Mouse (Mus musculus) liver, embryonic 16.5 days (tissue): ENCODE results near the gene Adamtsl5. TPM values are rescaled to one million over a fixed set of nuclear protein-coding genes. Genes with fewer than 3 reads are reported as not detected.

Experiments used
- ATAC-seq: fragments of 200-750 bp; cut with Nextera tagmentation; 2 replicates; pipeline ENCODE4 v1.8.0; 2017; ENCODE audit warnings: low read depth, mild to moderate bottlenecking, moderate number of reproducible peaks, moderate library complexity
- H3K27ac ChIP-seq: fragments of 300-500 bp; sonication (generic); 2 replicates; pipeline ENCODE4 v1.5.1; 2014; ENCODE audit warnings: mild to moderate bottlenecking, low read length
- H3K27me3 ChIP-seq: fragments of 300-500 bp; sonication (generic); 2 replicates; pipeline ENCODE4 v1.6.1; 2014; ENCODE audit warnings: low read depth, low read length, mixed read lengths; ENCODE audit not compliant: control insufficient read depth, insufficient read depth
- H3K36me3 ChIP-seq: fragments of 300-500 bp; sonication (generic); 2 replicates; pipeline ENCODE4 v1.6.1; 2014; ENCODE audit warnings: mild to moderate bottlenecking; ENCODE audit not compliant: control insufficient read depth, insufficient read depth
- H3K4me1 ChIP-seq: fragments of 300-500 bp; sonication (generic); 2 replicates; pipeline ENCODE4 v1.6.1; 2014; ENCODE audit warnings: low read depth, low read length, mixed read lengths; ENCODE audit not compliant: control insufficient read depth
- H3K4me2 ChIP-seq: fragments of 300-500 bp; sonication (generic); 2 replicates; pipeline ENCODE4 v1.6.1; 2014; ENCODE audit warnings: low read depth, low read length, mixed read lengths
- H3K4me3 ChIP-seq: fragments of 300-500 bp; sonication (generic); 2 replicates; pipeline ENCODE4 v1.5.1; 2014; ENCODE audit warnings: low read depth, mild to moderate bottlenecking, low read length
- H3K9ac ChIP-seq: fragments of 300-500 bp; sonication (generic); 2 replicates; pipeline ENCODE4 v1.6.1; 2014; ENCODE audit warnings: low read depth, low read length
- H3K9me3 ChIP-seq: fragments of 300-500 bp; sonication (generic); replicated peaks from 2 replicates; pipeline ENCODE4 v1.6.1; 2016; ENCODE audit warnings: low read length; ENCODE audit not compliant: control insufficient read depth
- whole genome bisulfite sequencing: fragments of 180-500 bp; shearing (Covaris S2); extraction: QIAGEN DNeasy Blood & Tissue Kit; methylation state at CpG from one replicate; pipeline ENCODE4 v1.1.7; 2014; ENCODE audit not compliant: insufficient replicate concordance; 5-methylcytosine and 5-hydroxymethylcytosine counted together
- polyA plus RNA-seq: library from polyadenylated mRNA; unstranded; fragments of >200 nt; fragmentation: Nextera tagmentation; extraction: Ambion mirVana; gene quantifications from 2 replicates; pipeline ENCODE4 v1.2.1, GENCODE M21; 2015

Adamtsl5 gene
- polyA plus RNA-seq, 1 experiment from 2014 or later: 2.2 TPM

GRCm38 (mm10) chr10:80320340-80320760 lies 27.9 kb downstream of the Adamtsl5 start, which contains the start of gene 2310011J03Rik:
2310011J03Rik (minus strand) TSS chr10:80320537.
- H3K27ac ChIP-seq: peak within 1 kb of the TSS; percentile 87
- H3K9ac ChIP-seq: peak within 1 kb of the TSS; percentile 88
- H3K4me1 ChIP-seq: peaks cover 78% of the 10 kb centered on the region
- H3K4me3 ChIP-seq: peak within 1 kb of the TSS; percentile 74
- WGBS: under 1% methylated on average over 34 of the region's 34 CpGs
- H3K27me3 ChIP-seq: peaks cover 15% of the 10 kb centered on the region
- no peaks in the 10 kb centered on the region for H3K9me3 ChIP-seq
- ATAC-seq: peak; percentile 59
- H3K4me2 ChIP-seq: peak within 1 kb of the TSS; percentile 73
- H3K36me3 ChIP-seq: peaks cover 5% of the 10 kb centered on the region; the same call in 1 of the 2 replicates

- peak overlapping the region; percentile 32 for H3K4me2 ChIP-seq
- ATAC-seq: no peak
- peaks cover 49% of the 10 kb centered on the region for H3K4me1 ChIP-seq
- peaks cover 48% of the 10 kb centered on the region for H3K27me3 ChIP-seq
- peaks cover 5% of the 10 kb centered on the region; the same call in 1 of the 2 replicates for H3K36me3 ChIP-seq
- no peaks in the 10 kb centered on the region for H3K9me3 ChIP-seq
- no peak overlapping the region for H3K27ac ChIP-seq
- H3K9ac ChIP-seq: peak overlapping the region; percentile 31
- 19% methylated on average over 10 of the region's 10 CpGs for WGBS
- H3K4me3 ChIP-seq: no peak overlapping the region
Observed at GRCm38 (mm10) chr10:80317011-80317410, 31.2 kb downstream of the Adamtsl5 start.

GRCm38 (mm10) chr10:80316359-80316781 lies 31.8 kb downstream of the Adamtsl5 start:
- H3K36me3 ChIP-seq: peaks cover 5% of the 10 kb centered on the region; the same call in 1 of the 2 replicates
- H3K4me2 ChIP-seq: peak overlapping the region; percentile 32; the same call in 1 of the 2 replicates
- H3K9ac ChIP-seq: no peak overlapping the region
- H3K27ac ChIP-seq: no peak overlapping the region
- ATAC-seq: no peak
- H3K4me1 ChIP-seq: peaks cover 42% of the 10 kb centered on the region
- no peak overlapping the region for H3K4me3 ChIP-seq
- 15% methylated on average over 11 of the region's 11 CpGs for WGBS
- peaks cover 55% of the 10 kb centered on the region for H3K27me3 ChIP-seq
- H3K9me3 ChIP-seq: no peaks in the 10 kb centered on the region

- no peak overlapping the region for H3K9ac ChIP-seq
- WGBS: 38% methylated on average over 27 of the region's 27 CpGs
- H3K27me3 ChIP-seq: peaks cover 65% of the 10 kb centered on the region
Observed at GRCm38 (mm10) chr10:80315315-80315714, 32.9 kb downstream of the Adamtsl5 start.

GRCm38 (mm10) chr10:80314494-80315001 lies 33.7 kb downstream of the Adamtsl5 start:
- Histone ChIP-seq H3K9ac (no peak overlapping the region), H3K27me3 (peaks cover 67% of the 10 kb centered on the region), H3K4me3 (no peak overlapping the region), H3K4me2 (no peak overlapping the region), H3K27ac (no peak overlapping the region), H3K4me1 (peaks cover 32% of the 10 kb centered on the region), H3K36me3 (peaks cover 5% of the 10 kb centered on the region; the same call in 1 of the 2 replicates), H3K9me3 (no peaks in the 10 kb centered on the region)
- whole genome bisulfite sequencing: 56% methylated on average over 16 of the region's 16 CpGs
- no peak for ATAC-seq

More at GRCm38 (mm10) chr10:80315315-80315714, 32.9 kb downstream of the Adamtsl5 start:
- peaks cover 5% of the 10 kb centered on the region; the same call in 1 of the 2 replicates for H3K36me3 ChIP-seq
- H3K27ac ChIP-seq: no peak overlapping the region
- H3K4me2 ChIP-seq: no peak overlapping the region
- no peak overlapping the region for H3K4me3 ChIP-seq
- ATAC-seq: no peak
- H3K4me1 ChIP-seq: peaks cover 34% of the 10 kb centered on the region
- no peaks in the 10 kb centered on the region for H3K9me3 ChIP-seq

- Histone ChIP-seq H3K27me3 (peaks cover 76% of the 10 kb centered on the region), H3K9ac (no peak overlapping the region), H3K36me3 (peaks cover 3% of the 10 kb centered on the region; the same call in 1 of the 2 replicates), H3K4me1 (peaks cover 23% of the 10 kb centered on the region), H3K27ac (no peak overlapping the region), H3K4me3 (no peak overlapping the region), H3K9me3 (no peaks in the 10 kb centered on the region), H3K4me2 (no peak overlapping the region)
- ATAC-seq: no peak
- WGBS: 15% methylated on average over 20 of the region's 20 CpGs
Observed at GRCm38 (mm10) chr10:80313627-80314201, 34.5 kb downstream of the Adamtsl5 start.

- Histone ChIP-seq H3K4me2 (no peak overlapping the region), H3K27ac (no peak overlapping the region), H3K4me1 (peaks cover 19% of the 10 kb centered on the region), H3K9ac (no peak overlapping the region), H3K4me3 (no peak overlapping the region), H3K36me3 (no peaks in the 10 kb centered on the region; the same call in 1 of the 2 replicates), H3K9me3 (no peaks in the 10 kb centered on the region), H3K27me3 (peaks cover 80% of the 10 kb centered on the region)
- 52% methylated on average over 54 of the region's 54 CpGs for WGBS
- ATAC-seq: no peak
Observed at GRCm38 (mm10) chr10:80312586-80313504, 35.4 kb downstream of the Adamtsl5 start.

- Histone ChIP-seq H3K9ac (no peak overlapping the region), H3K4me3 (no peak overlapping the region), H3K27me3 (peaks cover 78% of the 10 kb centered on the region), H3K36me3 (no peaks in the 10 kb centered on the region), H3K27ac (no peak overlapping the region), H3K9me3 (no peaks in the 10 kb centered on the region), H3K4me2 (no peak overlapping the region), H3K4me1 (peaks cover 6% of the 10 kb centered on the region)
- WGBS: 69% methylated on average over 16 of the region's 16 CpGs
- ATAC-seq: no peak
Observed at GRCm38 (mm10) chr10:80311560-80311959, 36.7 kb downstream of the Adamtsl5 start.
